Mouse (Mus musculus): ENCODE results near the gene Ccdc60.

- TF ChIP-seq EP300 (IDR thresholded peaks at IDR 0.05; ENCODE audit: low read depth) = no peak
- TF ChIP-seq CTCF (IDR thresholded peaks at IDR 0.05; ENCODE audit: low read depth) = no peak
Observed at GRCm38 (mm10) chr5:116300984-116301383, 12.2 kb upstream of the Ccdc60 start.

All from heart, postnatal 0 days (tissue).